Mouse (Mus musculus) splenic B cell, adult 2 months (primary cell): ENCODE measurements around the gene Usp53.

Experiments used
- DNase-seq: peaks from one replicate; pipeline ENCODE4 v3.0.0-alpha.2; 2011; ENCODE audit warnings: low read depth, low spot score
- H3K27me3 ChIP-seq: 2 replicates; pipeline ENCODE4 v1.6.1; 2012; ENCODE audit warnings: mild to moderate bottlenecking, low read length, moderate library complexity, mixed read lengths; ENCODE audit not compliant: control insufficient read depth, poor library complexity, insufficient read depth, severe bottlenecking
- H3K36me3 ChIP-seq: 2 replicates; pipeline ENCODE4 v1.6.1; 2012; ENCODE audit warnings: mild to moderate bottlenecking, low read length, moderate library complexity, mixed read lengths; ENCODE audit not compliant: control insufficient read depth, poor library complexity, insufficient read depth, severe bottlenecking

Gene Usp53

DNA sequence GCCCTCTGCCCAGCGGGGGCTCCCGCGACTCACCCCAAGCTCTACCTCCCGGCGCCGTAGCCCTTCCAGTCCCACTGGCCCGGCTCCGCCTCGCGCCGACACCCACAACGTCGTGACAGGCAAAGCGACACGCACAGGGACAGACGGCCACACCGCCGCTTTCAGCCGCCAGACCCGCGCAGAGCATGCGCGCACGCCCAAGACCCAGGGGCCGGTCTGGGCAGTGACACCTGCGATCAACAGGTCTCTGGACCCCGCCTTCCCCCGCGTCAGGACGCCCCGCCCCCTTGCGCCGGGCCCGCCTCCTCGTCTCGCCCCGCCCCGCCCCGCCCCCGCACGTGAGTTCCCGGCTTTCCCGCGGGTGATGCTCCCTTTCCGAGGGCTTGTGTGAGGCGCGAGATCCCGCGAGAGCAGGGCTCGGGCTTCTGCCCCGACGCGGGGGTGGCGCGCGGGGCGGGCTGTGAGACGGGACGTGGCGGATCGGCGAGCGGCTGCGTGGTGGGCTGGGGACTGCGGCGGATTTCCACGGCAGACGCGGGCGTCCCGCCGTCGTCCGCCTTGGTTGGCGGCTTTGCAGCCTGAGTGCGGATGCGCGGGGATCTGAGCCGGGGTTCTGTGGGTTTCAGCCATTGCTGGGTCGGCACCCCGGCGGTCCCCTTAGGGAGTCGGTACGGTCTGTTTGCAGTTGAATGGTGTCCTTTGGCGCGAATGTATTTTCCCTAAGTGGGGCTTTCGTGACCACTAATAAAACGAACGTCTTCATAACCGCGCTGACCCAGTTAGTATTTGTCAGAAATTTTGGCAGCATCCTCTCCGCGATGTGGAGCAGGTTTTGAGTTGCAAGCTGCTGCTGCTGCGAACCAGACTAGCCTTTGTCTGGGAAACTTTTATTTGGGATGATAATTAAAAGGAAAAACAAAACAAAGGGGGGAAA is at the start of gene Usp53:
TSS of gene Usp53 (minus strand) at position 262 of the 934 bp plus-strand sequence.
- no peaks in the 10 kb centered on the region for H3K36me3 ChIP-seq
- no peaks in the 10 kb centered on the region for H3K27me3 ChIP-seq
- DNase-seq: peak; percentile 93

DNA sequence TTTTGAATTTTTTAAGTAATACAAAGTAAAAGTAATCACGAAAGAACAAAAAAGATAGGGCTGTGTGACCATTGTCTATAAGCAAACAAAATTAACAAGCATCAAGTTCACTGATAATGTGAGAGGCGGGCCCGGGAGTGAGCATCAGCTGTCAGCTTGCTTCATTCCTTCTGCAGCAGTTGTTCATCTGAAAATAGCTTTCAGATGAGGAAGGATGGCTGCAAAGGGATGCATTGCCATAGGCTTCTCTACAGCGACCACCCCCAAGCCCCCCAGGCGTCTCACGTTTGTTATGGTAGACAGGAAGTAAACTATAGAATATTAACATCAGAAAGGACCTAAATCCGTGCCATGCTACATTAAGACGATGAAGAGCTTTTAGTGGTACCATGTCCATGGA is 49.5 kb upstream of the Usp53 start:
- H3K27me3 ChIP-seq: no peaks in the 10 kb centered on the region
- no peaks in the 10 kb centered on the region for H3K36me3 ChIP-seq
- no peak for DNase-seq

DNA sequence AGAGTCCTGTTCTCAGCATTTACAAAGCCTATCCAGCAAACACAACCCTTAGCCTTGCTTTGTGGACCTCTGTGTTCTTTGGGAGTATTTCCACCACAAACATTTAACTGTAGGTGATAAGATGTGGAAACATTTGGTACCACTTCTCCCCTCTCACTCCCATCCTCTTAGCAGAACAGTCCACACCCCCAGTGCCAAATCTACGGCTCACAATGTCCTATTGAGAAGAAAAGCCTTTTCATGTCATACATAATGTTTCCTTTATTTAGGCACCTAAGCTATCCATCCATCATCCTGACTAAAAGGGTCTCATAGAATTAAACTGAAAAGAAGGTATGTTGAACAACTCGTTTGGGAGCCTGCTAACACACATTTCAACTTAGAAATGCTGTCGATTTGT is 41.3 kb upstream of the Usp53 start:
- DNase-seq: no peak
- Histone ChIP-seq H3K27me3 (no peaks in the 10 kb centered on the region), H3K36me3 (no peaks in the 10 kb centered on the region)

DNA sequence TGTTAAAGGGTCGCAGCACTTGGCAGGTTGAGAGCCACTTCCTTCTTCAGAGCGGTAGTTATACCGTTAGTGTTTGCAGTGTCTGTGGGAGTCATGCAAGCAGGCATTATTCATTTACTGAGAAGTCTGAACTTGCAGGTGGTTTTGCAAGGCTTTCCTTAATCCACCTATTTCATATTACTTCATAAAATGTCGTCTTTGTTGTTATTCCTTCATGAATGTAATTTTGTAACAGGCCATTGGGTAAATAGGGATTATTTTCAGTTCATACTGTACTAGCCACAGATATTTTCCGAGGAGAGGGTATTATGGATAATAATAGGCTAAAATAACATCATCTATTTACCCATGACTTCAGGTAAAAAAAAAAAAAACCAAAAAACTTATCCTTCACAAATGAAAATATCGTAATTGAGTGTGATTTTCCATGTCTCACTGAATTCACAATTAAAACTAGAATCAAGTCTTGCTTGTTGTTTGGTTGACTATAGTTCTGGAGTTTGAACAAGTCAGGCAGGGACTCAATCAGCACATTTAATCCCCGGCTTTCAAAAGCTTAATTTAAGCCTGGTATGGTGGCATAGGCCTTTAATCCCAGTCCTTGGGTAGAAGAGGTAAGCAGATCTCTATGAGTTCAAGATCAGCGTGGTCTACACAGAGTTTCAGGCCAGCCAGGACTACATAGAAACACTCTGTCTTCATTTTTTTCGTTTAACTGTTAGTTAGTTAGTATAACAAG is 40.4 kb upstream of the Usp53 start:
- DNase-seq: no peak
- no peaks in the 10 kb centered on the region for H3K27me3 ChIP-seq
- H3K36me3 ChIP-seq: no peaks in the 10 kb centered on the region

DNA sequence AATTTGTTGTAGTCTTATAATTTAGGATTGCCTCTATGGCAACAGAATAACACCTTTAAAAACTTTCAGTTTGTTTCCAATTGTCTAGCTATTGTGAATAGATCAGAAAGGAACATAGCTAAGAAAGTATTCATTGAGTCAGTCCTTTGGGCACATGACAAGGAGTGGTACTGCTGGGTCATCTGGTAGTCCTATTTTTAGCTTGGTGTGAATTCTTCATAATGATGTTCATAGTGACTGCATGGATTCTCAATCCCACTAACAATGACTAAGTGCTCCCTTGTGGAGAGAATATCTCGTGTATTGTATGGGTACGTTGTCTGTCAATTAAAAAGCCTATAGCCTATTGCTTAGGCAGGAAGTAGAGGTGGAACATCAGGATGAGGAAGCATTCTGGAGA is 34.5 kb upstream of the Usp53 start:
- no peak for DNase-seq
- no peaks in the 10 kb centered on the region for H3K27me3 ChIP-seq
- no peaks in the 10 kb centered on the region for H3K36me3 ChIP-seq

DNA sequence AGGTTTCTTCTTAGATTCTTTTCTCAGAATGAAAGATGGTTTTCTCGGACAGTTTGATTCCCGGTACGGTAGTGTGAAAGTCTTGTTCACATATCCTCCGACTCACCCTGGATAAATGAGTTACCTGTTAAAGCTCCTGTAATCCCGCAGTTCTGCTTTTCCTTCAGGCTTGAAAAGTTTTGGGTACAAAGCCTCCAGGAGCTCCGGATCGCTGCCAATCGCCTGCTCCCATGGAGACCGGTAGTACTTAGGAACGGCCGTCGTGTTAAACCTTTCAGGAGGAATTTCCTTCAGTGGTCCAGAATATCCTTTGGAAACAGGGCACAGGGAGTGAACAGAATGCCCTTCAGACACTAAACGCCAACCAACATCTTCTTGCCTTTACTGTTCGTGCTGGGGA is 29.2 kb upstream of the Usp53 start:
- no peaks in the 10 kb centered on the region for H3K36me3 ChIP-seq

DNA sequence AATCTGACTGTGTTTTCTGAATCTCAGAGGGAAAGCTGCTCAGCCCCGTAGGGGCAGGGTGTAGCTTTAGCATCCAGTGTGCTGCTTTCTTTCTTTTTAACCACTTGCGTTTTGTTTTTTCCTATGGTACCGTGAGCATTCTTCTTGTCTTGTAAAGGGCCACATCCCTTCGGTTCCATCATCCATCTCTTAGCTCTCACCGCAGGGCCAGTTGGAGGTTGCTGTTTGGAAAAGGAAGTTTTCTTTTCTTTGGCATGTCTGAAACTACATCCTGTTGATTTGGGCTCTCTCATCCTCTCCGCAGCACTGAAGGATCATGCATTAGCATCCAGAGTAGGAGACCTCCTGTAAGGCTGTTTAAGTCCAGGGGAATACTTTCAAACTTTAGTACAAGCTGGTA is 25.1 kb upstream of the Usp53 start:
- H3K36me3 ChIP-seq: no peaks in the 10 kb centered on the region
- DNase-seq: no peak
- no peaks in the 10 kb centered on the region for H3K27me3 ChIP-seq

More for the DNA sequence above, 29.2 kb upstream of the Usp53 start:
- no peaks in the 10 kb centered on the region for H3K27me3 ChIP-seq
- no peak for DNase-seq

DNA sequence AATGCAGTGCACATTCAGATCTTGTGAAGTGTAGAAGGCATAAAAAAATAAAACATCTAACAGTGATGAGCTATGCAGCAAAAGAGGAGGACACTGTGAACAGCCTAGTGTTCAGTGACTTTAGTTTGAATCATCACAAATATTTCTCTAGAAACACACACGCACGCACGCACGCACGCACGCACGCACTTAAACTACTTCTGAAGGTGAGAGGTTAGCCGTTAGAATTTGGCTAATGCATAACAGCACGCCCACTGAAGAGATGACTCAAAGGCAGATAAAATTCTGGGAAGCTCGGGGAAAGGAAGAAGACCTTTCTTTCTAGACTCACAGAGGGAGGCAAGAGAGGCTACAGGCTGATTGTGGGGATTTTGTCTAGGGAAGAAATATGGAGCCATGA is 23.1 kb upstream of the Usp53 start:
- DNase-seq: no peak
- no peaks in the 10 kb centered on the region for H3K36me3 ChIP-seq
- H3K27me3 ChIP-seq: no peaks in the 10 kb centered on the region

DNA sequence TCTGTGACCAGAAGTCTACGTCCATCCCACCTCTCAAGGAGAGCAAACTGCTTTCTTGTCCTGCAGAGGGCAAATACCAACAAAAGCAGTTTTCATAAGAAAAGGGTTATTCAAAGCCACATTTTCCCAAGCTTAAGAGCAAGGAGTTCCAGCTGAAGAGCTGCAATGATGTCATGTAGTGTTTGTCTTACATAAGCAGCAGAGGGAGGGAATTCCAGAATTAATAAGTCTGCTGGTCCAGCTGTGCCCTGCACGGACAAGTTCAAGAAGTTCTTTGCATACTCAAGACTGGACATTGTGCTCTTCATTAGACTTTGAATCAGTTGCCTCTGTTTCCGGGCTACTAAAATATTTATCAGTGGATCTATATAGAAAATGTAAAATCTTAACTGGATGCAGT is 16.7 kb upstream of the Usp53 start:
- H3K27me3 ChIP-seq: no peaks in the 10 kb centered on the region
- H3K36me3 ChIP-seq: no peaks in the 10 kb centered on the region
- DNase-seq: no peak

DNA sequence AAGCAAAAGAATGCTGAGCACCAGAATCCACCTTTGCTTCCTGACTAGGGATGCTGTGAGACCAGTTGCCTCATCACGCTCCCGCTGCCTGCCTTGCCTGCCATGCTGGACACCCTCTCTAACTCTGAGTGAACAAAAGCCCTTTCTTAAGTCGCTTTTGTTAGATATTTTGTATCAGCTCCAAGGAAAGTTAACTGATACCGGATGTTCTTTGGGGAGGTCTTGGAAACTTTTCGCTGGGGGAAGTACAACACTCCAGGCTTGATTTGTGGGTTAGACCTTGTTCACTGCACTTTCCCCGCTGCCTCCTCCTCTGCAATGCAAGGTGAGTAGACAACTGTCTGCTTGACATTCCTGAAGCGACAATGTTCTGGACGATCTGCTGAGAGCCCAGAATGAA is 14.2 kb upstream of the Usp53 start:
- H3K27me3 ChIP-seq: no peaks in the 10 kb centered on the region
- no peak for DNase-seq
- no peaks in the 10 kb centered on the region for H3K36me3 ChIP-seq

DNA sequence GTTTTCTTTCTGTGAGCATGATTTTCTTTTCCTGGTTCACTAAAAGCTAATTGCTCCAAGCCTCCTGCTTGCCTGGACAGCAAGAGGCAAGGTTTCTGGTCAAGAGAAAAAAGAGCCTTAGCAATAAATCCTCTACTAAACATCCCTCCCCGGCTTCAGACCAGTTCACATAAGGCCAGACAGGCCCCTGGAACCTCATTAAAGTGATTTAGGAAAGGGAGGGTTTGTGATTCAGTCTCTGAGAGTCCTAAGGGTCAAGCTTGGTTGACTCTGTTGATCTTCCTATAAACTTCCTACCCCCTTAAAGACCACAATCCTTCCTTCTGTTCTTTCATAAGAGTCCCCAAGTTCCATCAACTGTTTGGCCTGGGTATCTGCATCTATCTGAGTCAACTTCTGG is 12.7 kb upstream of the Usp53 start:
- no peaks in the 10 kb centered on the region for H3K36me3 ChIP-seq
- no peaks in the 10 kb centered on the region for H3K27me3 ChIP-seq
- DNase-seq: no peak

DNA sequence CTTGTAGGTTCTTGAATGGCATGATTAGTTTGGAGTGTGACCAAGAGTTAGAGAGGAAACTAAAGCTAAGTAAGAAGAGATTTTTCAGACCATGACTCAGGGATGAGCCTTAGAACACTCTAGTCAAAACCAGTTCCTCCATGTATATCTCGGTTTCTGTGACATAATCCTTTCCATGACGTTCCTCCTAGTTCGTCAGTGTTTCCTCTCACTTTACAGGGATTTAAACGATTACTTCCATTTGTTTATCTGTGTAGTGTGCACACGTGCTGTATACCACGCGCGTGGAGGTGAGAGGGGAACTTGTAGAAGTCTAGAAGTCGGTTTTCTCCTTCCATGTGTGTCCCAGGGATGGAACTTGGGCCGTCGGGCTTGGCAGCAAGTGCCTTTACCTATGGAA is 2.6 kb upstream of the Usp53 start:
- H3K36me3 ChIP-seq: no peaks in the 10 kb centered on the region
- DNase-seq: no peak

DNA sequence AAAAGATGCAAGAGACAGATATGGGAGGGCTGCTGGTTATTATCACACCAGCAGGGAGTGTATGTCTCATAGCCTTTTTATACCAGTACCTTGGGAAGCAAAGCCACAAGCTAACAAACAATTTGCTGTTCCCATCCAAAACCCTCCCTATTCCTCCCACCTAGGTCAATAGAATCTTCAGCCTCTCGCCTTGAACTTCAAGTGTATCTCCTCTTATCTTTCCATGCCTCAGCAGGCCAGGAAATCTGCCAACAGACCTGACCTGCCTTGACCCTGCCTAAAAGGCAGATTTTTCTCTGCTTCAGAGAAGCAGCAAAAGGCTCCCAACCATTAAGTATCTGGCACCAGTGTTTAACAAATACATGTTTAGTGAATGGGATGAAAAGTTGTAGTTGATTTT is 2.1 kb upstream of the Usp53 start:
- Histone ChIP-seq H3K36me3 (no peaks in the 10 kb centered on the region), H3K27me3 (no peaks in the 10 kb centered on the region)
- DNase-seq: no peak

More for the DNA sequence above, 2.6 kb upstream of the Usp53 start:
- H3K27me3 ChIP-seq: no peaks in the 10 kb centered on the region

DNA sequence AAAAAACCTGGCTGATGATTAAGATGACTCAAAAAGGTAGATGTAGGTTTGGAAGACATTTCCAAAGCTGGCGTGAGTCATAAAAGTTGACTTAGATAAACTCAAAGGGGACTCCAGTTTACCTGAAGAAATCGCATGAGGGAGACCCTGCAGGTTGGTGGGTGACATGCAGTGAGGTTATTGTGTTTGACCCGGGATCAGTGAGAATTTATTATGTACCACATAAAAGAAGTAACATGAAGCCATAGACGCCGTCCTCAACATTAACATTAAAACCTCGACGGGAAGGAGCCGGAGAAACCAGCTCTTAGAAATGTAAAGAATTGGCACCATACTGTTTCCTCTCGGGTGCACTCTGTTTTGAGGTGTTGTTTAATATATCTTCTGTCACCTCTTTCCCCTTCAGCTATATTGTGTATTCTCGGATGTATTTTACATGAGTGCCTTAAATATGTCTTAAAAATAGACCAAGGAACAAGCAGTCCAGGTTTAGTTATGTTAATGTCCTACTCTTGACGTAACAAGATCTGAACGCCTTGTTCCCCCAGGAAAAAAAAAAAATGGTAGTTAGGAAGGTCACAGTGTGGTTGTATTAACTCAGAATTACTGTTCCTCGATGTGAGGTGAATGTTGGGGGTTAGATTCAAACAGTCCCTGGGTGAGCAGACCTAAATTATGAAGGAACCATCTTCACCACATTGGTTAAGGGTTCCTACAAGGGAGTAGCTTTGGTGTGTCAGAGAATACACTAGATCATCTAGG is 1.1 kb upstream of the Usp53 start:
- Histone ChIP-seq H3K36me3 (no peaks in the 10 kb centered on the region), H3K27me3 (no peaks in the 10 kb centered on the region)
- DNase-seq: peak; percentile 22

DNA sequence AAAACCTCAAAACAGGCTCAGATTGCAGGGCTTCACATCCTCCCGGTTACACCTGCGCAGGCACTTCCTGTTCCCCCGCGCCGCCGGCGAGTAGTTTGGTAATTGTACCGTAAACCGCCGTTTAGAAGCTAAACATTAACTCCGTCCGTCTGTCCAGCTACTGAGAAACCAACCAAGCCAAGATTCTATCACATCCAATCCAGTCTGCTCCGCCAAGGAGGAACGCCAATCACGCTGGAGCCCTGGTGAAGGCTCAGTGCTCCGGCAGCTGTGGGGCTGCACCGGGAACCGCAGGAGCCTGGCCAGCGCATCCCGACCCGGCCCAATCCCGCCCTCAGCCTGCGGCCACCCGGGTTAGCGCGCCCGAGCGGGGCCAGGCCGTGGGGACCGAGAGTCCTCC is 461 bp downstream of the Usp53 start:
- DNase-seq: peak; percentile 62
- H3K36me3 ChIP-seq: no peaks in the 10 kb centered on the region
- no peaks in the 10 kb centered on the region for H3K27me3 ChIP-seq
